Mouse (Mus musculus) kidney, adult 2 months (tissue): ENCODE results near the gene Xcr1.

Experiments used
- CTCF ChIP-seq: fragments of 200-500 bp; conservative IDR thresholded peaks from 2 replicates; pipeline ENCODE4 v1.5.1; 2011; ENCODE audit warnings: low read depth, mild to moderate bottlenecking, control low read depth, low read length, moderate library complexity, mixed read lengths; ENCODE audit not compliant: insufficient read depth, insufficient read length
- POLR2A ChIP-seq: fragments of 200-500 bp; IDR thresholded peaks from one replicate; pipeline ENCODE4 v1.6.1; 2011; ENCODE audit warnings: low read depth, low read length, control low read depth

- no peak for TF ChIP-seq CTCF
- TF ChIP-seq POLR2A, result no peak
Observed at GRCm38 (mm10) chr9:123856836-123857235, 5.0 kb downstream of the Xcr1 start.
